In genomic region chr12:55926974-55927321, GRCm38 (mm10) we compare ENCODE assay signal across 22 mouse cellular contexts.
"Had no signal": no experiment of that assay in that cellular context is flagged by ENCODE, and none has a peak within 500 bp of the region (broad histone marks: within the 10 kb centered on the region; RNA-seq: fewer than 3 reads in every experiment).

No protein-coding gene starts in this region.

- ATAC-seq: liver, postnatal 0 days; lung, postnatal 0 days had no signal

- H3K27me3 ChIP-seq: kidney, embryonic 15.5 days; limb, embryonic 12.5 days; limb, embryonic 15.5 days had no signal

- H3K4me3 ChIP-seq: kidney, embryonic 15.5 days; limb, embryonic 12.5 days; limb, embryonic 15.5 days; neural tube, embryonic 12.5 days; neural tube, embryonic 15.5 days had no signal

- H3K9me3 ChIP-seq: kidney, embryonic 15.5 days; limb, embryonic 12.5 days; limb, embryonic 15.5 days; neural tube, embryonic 12.5 days; neural tube, embryonic 15.5 days had no signal

- H3K4me1 ChIP-seq: kidney, embryonic 15.5 days; limb, embryonic 12.5 days; limb, embryonic 15.5 days; neural tube, embryonic 15.5 days had no signal

- H3K9ac ChIP-seq: kidney, embryonic 15.5 days; limb, embryonic 12.5 days; limb, embryonic 15.5 days; liver, embryonic 14.5 days; liver, postnatal 0 days; lung, embryonic 14.5 days; neural tube, embryonic 12.5 days; neural tube, embryonic 15.5 days had no signal

- H3K4me2 ChIP-seq: kidney, embryonic 15.5 days; limb, embryonic 12.5 days; limb, embryonic 15.5 days; liver, embryonic 11.5 days; lung, embryonic 14.5 days; neural tube, embryonic 12.5 days; neural tube, embryonic 15.5 days had no signal

- H3K27ac ChIP-seq: kidney, embryonic 15.5 days; limb, embryonic 12.5 days; limb, embryonic 15.5 days; liver, embryonic 14.5 days; macrophage; neural tube, embryonic 12.5 days; neural tube, embryonic 15.5 days; stomach, postnatal 0 days had no signal

- H3K36me3 ChIP-seq: kidney, embryonic 15.5 days; limb, embryonic 12.5 days; limb, embryonic 15.5 days; neural tube, embryonic 12.5 days; neural tube, embryonic 15.5 days had no signal

- DNase-seq: kidney, adult 8-10 months; kidney, postnatal 10 days; kidney, postnatal 36 days; left cerebral cortex, postnatal 4 days; liver, postnatal 0 days; right cerebral cortex, adult 18-20 months; right cerebral cortex, postnatal 14 days; right cerebral cortex, postnatal 4 days; thymus, adult 2 months; thymus, postnatal 14 days; thymus, postnatal 4 days had no signal
